Mouse (Mus musculus) ovary, postnatal 36 days (tissue): ENCODE measurements around the gene Agap1.
A peak's percentile ranks its signal among the peaks of the same experiment; 100 is the strongest.

Source experiments
- DNase-seq: peaks from one replicate; pipeline ENCODE4 v3.0.0; 2022; ENCODE audit warnings: low spot score, mixed read lengths

Gene Agap1

GRCm38 (mm10) chr1:89934316-89935260, 480.0 kb downstream of the Agap1 start:
- DNase-seq, result no peak

DNA sequence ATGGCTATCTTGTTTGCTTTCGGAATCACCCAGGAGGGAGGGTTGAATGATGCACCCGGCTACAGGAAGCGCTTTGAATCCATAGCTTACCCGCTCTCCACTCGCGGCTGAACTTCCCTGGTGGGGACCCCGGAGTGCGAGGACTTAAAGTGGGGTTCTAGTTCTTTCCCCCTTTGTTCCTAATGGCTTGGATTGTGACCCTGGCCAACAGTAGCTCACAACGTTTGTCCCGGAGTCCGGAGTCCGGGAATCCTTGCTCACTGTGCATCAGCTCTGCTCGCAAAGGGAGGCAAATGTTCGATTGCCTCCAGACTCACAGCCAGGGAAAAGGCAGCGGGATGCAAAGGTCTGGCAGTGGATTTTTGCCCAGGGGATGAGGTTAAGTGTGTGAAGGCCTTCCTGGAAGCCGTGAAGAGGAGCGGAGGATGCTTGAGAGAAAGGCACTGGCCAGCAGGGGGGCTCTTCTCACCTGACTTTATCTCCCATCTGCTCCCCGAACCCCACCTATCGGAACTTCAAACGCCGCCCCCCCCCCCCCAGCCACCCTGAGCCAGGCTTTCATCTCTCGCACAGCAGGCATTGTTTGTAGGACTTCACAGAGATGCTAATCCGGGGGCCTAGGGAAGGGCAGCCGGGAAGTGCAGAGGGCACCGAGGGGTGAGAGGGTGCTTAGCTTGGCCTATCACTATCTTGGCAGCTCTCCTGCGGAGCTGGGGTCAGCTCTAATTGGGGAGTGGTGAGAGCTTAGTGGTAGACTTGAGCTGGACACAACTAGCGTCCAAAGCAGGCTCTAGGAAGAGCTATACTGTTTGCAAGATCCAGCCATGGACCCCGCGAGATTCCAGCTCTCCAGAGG, 481.1 kb downstream of the Agap1 start:
- DNase-seq, result no peak

DNA sequence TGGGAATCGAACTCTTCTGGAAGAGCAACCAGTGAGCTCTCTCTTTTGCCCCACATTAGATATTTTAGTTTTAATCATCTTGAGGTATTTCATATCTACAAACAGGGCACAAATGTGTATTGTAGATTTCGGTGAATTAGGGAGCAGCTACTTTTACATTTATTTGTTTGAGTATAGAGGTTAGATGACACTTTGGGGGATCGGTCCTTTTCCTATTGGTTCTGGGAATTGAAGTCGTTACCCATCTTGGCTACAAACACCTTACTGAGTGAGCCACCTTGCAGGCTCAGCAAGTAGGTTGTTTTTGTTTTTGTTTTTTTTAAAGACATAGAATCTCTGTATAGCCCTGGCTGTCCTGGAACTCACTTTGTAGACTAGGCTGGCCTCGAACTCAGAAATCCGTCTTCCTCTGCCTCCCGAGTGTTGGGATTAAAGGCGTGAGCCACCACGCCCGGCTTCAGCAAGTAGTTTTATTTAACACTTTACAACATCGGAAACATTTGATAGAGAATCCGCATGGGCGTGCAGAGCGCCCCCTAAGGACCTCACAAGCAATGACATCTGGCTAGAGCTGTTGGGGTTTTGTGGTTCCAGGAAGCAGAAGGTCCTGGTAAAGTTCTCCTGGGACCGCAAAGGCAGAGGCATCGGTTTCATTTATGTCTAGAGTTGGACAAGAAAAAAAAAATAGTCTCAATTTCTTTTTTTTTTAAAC, 484.4 kb downstream of the Agap1 start:
- no peak for DNase-seq

GRCm38 (mm10) chr1:89939596-89939960, 485.0 kb downstream of the Agap1 start:
- no peak for DNase-seq

DNA sequence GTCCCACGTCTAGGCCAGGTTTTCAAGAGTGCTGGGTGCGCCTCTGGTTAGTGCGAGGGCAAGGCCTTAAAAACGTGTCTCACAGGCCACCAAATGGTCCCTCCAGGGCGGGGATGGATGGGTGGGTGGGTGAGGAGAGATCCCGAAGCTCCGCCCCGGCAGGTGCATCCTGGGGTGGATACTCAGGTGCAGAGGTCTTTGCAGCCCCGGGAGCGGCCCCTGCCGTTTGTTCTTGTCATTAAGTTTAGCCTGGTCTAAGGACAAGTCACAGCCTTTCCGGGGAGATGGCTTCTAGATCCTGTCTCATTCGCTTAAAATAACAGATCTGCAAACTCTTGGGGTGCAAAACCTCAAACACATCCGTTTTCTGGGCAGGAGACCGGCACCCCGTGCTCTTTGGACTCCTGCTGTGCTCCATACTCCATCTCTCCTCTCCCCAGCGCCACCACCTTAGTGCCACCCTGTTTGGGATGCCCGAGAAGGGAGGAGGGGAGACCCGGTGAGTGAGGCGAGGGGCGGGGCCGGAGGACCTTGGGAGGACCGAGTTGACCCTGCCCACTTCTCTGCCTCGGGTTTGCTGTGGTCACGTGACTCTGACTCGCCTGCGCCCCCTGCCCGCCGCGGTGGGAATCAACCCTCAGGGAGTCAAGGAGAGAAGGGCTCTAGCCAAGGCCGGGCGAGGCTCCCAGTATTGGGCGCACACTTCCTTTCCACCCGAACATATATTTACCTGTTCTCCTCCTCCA, 485.5 kb downstream of the Agap1 start:
- DNase-seq, result peak; percentile 78

DNA sequence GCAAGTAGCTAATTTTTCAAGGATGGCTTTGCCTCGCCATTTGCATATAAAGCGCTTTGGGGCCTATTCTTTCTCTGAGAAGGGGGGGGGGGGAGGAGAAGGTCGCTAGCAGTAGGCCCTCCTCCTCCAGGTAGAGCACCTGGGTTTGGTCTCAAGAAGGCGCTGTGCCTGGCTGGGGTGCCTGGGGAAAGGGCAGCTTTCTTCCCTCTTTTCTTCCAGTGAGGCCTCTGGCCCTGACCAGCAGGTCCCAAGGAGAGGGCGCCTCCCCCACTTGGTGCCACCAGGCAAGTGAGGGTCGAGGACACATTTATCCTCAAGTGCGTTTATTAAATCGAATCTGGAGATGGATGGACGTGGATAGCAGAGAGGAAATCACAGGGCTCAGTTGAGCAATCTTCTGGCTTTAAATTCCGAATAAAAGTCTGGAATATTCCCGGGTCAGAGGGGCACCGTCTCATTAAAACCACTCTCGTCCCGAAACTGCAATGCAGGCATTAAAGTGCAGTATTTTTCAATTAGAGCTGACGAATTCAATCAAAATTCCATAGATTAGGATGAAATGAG, 486.4 kb downstream of the Agap1 start:
- no peak for DNase-seq

DNA sequence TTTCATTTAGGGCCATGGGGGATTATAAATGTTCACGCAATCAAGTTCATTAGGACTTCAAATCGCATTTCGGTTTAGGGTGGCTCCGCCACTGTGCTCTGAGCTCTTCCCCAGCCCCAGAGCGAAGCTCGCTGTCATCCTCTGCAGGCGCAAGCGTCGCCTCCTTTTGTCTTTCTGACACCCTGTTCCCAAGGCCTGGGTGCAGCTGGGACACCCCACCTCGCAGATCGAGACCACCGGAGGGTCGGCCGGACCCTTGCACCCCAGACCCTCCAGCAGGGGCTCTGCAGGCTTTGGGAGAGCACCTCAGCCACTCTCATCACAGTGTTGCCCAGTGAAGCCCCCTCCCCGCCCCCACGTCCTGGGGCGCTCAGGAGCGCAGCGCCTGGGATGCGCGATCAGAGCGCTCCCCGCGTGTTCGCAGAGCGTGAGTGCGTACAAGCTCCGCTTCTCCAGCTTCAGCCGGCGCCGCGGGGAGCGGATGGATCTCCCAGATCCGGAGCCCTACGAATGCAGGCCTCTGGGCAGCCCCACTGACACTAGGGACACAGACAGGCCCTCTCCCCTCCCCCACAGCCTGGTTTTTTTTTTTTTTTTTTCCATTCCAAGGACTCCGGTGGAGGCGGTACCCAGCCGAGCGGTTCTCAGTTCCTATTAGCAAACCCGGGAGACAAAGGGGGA, 487.2 kb downstream of the Agap1 start:
- peak; percentile 16 for DNase-seq

DNA sequence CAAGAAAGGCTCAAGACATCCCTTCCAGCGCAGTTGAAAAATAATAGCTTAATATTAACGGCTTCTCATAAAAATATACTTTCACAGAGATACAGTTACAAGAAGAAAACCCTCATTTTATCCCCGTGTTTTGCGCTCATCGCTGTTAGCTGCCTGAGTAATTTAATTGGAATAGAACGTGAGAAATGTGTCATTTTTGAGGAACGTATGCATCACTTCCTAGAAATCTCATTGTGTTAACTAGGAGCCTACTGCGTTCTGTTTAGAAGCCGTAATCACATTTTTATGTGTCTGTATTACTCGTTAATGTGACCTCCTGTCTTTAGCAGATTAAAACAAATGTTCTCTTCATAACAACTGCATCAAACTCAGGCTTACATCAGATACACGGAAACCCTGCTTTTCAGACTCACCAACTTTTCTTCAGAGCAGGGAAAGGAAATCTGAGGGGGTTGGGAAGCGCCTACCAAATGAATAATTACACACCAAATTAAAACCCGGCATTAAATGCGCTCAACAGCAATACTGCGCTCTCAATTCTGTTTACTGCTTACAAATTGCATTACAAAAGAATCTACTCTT, 487.9 kb downstream of the Agap1 start:
- DNase-seq, result no peak

- peak; percentile 74 for DNase-seq
Observed at GRCm38 (mm10) chr1:89943202-89943601, 488.6 kb downstream of the Agap1 start.
